ENCODE assay signal across 17 mouse cellular contexts in genomic region chr5:25957050-25957449, GRCm38 (mm10). TPM values are rescaled to one million over a fixed set of nuclear protein-coding genes. Genes with fewer than 3 reads are reported as not detected.
DNase-seq lines count a peak whose midpoint lies in the region; ATAC-seq and TF ChIP-seq lines count a peak whose summit lies in the region.
"Not testable (repeated sequence)": the region's sequence is repeated elsewhere in the genome, so short reads cannot be mapped to it uniquely, and the experiment has no call there.
"Had no signal": no experiment of that assay in that cellular context is flagged by ENCODE, and none has a peak within 500 bp of the region (broad histone marks: within the 10 kb centered on the region; RNA-seq: fewer than 3 reads in every experiment).

No protein-coding gene starts in this region.

- H3K4me1 ChIP-seq in forebrain, embryonic 12.5 days; heart, embryonic 13.5 days; hindbrain, embryonic 14.5 days (replicated peaks; ENCODE audit: control insufficient read depth, insufficient read depth, low read length); kidney, embryonic 16.5 days (ENCODE audit: insufficient read depth, low read length); midbrain, postnatal 0 days (ENCODE audit: insufficient read depth, low read length); olfactory bulb, adult 2 months (ENCODE audit: control insufficient read depth, insufficient read depth, low read length): not testable (repeated sequence)

- not testable (repeated sequence) for TF ChIP-seq POLR2A in olfactory bulb, adult 2 months (IDR thresholded peaks at IDR 0.05; ENCODE audit: insufficient read depth, low read depth, low read length)

- not testable (repeated sequence) for TF ChIP-seq CTCF in midbrain, postnatal 0 days (IDR thresholded peaks at IDR 0.05); olfactory bulb, adult 2 months (IDR thresholded peaks at IDR 0.05; ENCODE audit: insufficient read depth, low read depth, low read length)

- H3K27me3 ChIP-seq in forebrain, embryonic 12.5 days; hindbrain, embryonic 14.5 days (ENCODE audit: control insufficient read depth, insufficient read depth, low read length); kidney, embryonic 16.5 days (ENCODE audit: insufficient read depth, low read length); midbrain, postnatal 0 days (ENCODE audit: insufficient read depth, low read length): not testable (repeated sequence)
- peaks cover 13% of the 10 kb centered on the region for H3K27me3 ChIP-seq in heart, embryonic 13.5 days (replicated peaks)

- WGBS in forebrain, embryonic 12.5 days: 71% methylated on average over 17 of the region's 17 CpGs
- WGBS in heart, embryonic 13.5 days: 45% methylated on average over 17 of the region's 17 CpGs
- 64% methylated on average over 16 of the region's 17 CpGs for WGBS in hindbrain, embryonic 14.5 days
- WGBS in kidney, embryonic 16.5 days: 61% methylated on average over 16 of the region's 17 CpGs
- WGBS in midbrain, postnatal 0 days: 66% methylated on average over 16 of the region's 17 CpGs
- 67% methylated on average over 17 of the region's 17 CpGs for WGBS in olfactory bulb, adult 2 months

- H3K9ac ChIP-seq in forebrain, embryonic 12.5 days; heart, embryonic 13.5 days; hindbrain, embryonic 14.5 days; kidney, embryonic 16.5 days (replicated peaks; ENCODE audit: low read length); midbrain, postnatal 0 days (replicated peaks; ENCODE audit: low read length, poor library complexity, severe bottlenecking): not testable (repeated sequence)

- H3K9me3 ChIP-seq in forebrain, embryonic 12.5 days; heart, embryonic 13.5 days; hindbrain, embryonic 14.5 days (ENCODE audit: control insufficient read depth, low read length); kidney, embryonic 16.5 days (ENCODE audit: low read length); midbrain, postnatal 0 days (ENCODE audit: low read length): not testable (repeated sequence)

- not testable (repeated sequence) for H3K36me3 ChIP-seq in forebrain, embryonic 12.5 days (replicated peaks); heart, embryonic 13.5 days; hindbrain, embryonic 14.5 days (replicated peaks; ENCODE audit: control insufficient read depth, insufficient read depth); kidney, embryonic 16.5 days (ENCODE audit: insufficient read depth, low read length); midbrain, postnatal 0 days (ENCODE audit: insufficient read depth, low read length)

- peak; percentile 61 for ATAC-seq in cerebellum, adult (ENCODE audit: insufficient number of reproducible peaks, low FRiP score, low TSS enrichment)
- not testable (repeated sequence) for ATAC-seq in forebrain, embryonic 12.5 days (ENCODE audit: low FRiP score); heart, embryonic 13.5 days (ENCODE audit: extremely low read depth, insufficient number of reproducible peaks, low FRiP score, low TSS enrichment); hindbrain, embryonic 14.5 days (ENCODE audit: low FRiP score)
- ATAC-seq in kidney, embryonic 16.5 days (ENCODE audit: low FRiP score, low TSS enrichment): 0 out of 2 replicates have a peak, but pooled peaks have one; percentile 35
- ATAC-seq in megakaryocyte-erythroid progenitor cell, adult 5-6 weeks (replicated peaks; ENCODE audit: low FRiP score, low TSS enrichment, poor library complexity, severe bottlenecking): 0 out of 2 replicates have a peak, but pooled peaks have one; percentile 26
- peak; percentile 16; the same call in 1 of the 2 replicates for ATAC-seq in midbrain, postnatal 0 days (ENCODE audit: low FRiP score)

- H3K27ac ChIP-seq in forebrain, embryonic 12.5 days; heart, embryonic 13.5 days (replicated peaks); hindbrain, embryonic 14.5 days; kidney, embryonic 16.5 days (ENCODE audit: low read length); midbrain, postnatal 0 days (ENCODE audit: low read depth, low read length); olfactory bulb, adult 2 months (ENCODE audit: insufficient read depth, low read depth, low read length): not testable (repeated sequence)

- peak overlapping the region; percentile 21 for H3K4me3 ChIP-seq in forebrain, embryonic 12.5 days (replicated peaks)
- peak overlapping the region; percentile 37 for H3K4me3 ChIP-seq in heart, embryonic 13.5 days
- peak overlapping the region; percentile 14; the same call in 1 of the 2 replicates for H3K4me3 ChIP-seq in hindbrain, embryonic 14.5 days (replicated peaks; ENCODE audit: low read length)
- H3K4me3 ChIP-seq in kidney, embryonic 16.5 days (ENCODE audit: low read length): peak overlapping the region; percentile 29; the same call in 1 of the 2 replicates
- H3K4me3 ChIP-seq in midbrain, postnatal 0 days (ENCODE audit: low read depth, low read length): peak overlapping the region; percentile 25; the same call in 1 of the 2 replicates
- H3K4me3 ChIP-seq in olfactory bulb, adult 2 months (ENCODE audit: insufficient read depth, low read depth, low read length): peak overlapping the region; percentile 32

- H3K4me2 ChIP-seq in forebrain, embryonic 12.5 days: peak overlapping the region; percentile 42
- H3K4me2 ChIP-seq in heart, embryonic 13.5 days: peak overlapping the region; percentile 59
- peak overlapping the region; percentile 35 for H3K4me2 ChIP-seq in hindbrain, embryonic 14.5 days (replicated peaks)
- H3K4me2 ChIP-seq in kidney, embryonic 16.5 days (replicated peaks; ENCODE audit: low read depth, low read length): peak overlapping the region; percentile 42
- H3K4me2 ChIP-seq in midbrain, postnatal 0 days (ENCODE audit: low read depth, low read length, poor library complexity, severe bottlenecking): peak overlapping the region; percentile 35

- DNase-seq in hindbrain, embryonic 14.5 days (ENCODE audit: low spot score); midbrain, postnatal 0 days (ENCODE audit: low spot score): not testable (repeated sequence)

RNA-seq across cellular contexts. Expression of gene Gm21671, which starts 2.8 kb away (rescaled TPM):
- 0.08 TPM in 1 of 2 replicates, not detected in the other for polyA plus RNA-seq in forebrain, embryonic 12.5 days (2016; fragmentation: Nextera tagmentation; extraction: Ambion mirVana)
- 0.11 and 0.17 TPM in 2 replicates for polyA plus RNA-seq in heart, embryonic 13.5 days (2015; fragmentation: Nextera tagmentation; extraction: Ambion mirVana)
- polyA plus RNA-seq in hindbrain, embryonic 14.5 days (2014; fragmentation: Nextera tagmentation; extraction: Ambion mirVana): 0.10 and 0.32 TPM in 2 replicates
- not detected in 2 replicates for polyA plus RNA-seq in kidney, embryonic 16.5 days (2015; fragmentation: Nextera tagmentation; extraction: Ambion mirVana)
- not detected in 2 replicates for total RNA-seq in megakaryocyte-erythroid progenitor cell, adult 5-6 weeks (2014; fragmentation: Nextera tagmentation)
- total RNA-seq in megakaryocyte-erythroid progenitor cell, adult 5-6 weeks (2017): not detected in 2 replicates
- total RNA-seq in midbrain, postnatal 0 days (2014; rRNA removed): not detected in 2 replicates
- polyA plus RNA-seq in midbrain, postnatal 0 days (2015; fragmentation: Nextera tagmentation; extraction: Ambion mirVana): 0.13 and 0.14 TPM in 2 replicates
- not detected in 2 replicates for polyA plus RNA-seq in olfactory bulb, adult 2 months (2012; ENCODE audit: insufficient read depth, insufficient read length, low replicate concordance, missing spikeins)
- total RNA-seq: adrenal gland, adult 18-20 months; gastrocnemius, postnatal 10 days; heart, adult 18-20 months; heart, postnatal 36 days; left cerebral cortex, adult 2 months had no signal
- polyA plus RNA-seq: erythroblast, embryonic 14.5 days; frontal cortex, adult 2 months; liver, postnatal 0 days had no signal

RNA-seq across cellular contexts. Expression of gene Gm21663, which starts 14.9 kb away (rescaled TPM):
- not detected in 2 replicates for polyA plus RNA-seq in forebrain, embryonic 12.5 days (2016; fragmentation: Nextera tagmentation; extraction: Ambion mirVana)
- 0.07 and 0.18 TPM in 2 replicates for polyA plus RNA-seq in heart, embryonic 13.5 days (2015; fragmentation: Nextera tagmentation; extraction: Ambion mirVana)
- polyA plus RNA-seq in hindbrain, embryonic 14.5 days (2014; fragmentation: Nextera tagmentation; extraction: Ambion mirVana): 0.18 TPM in 1 of 2 replicates, not detected in the other
- not detected in 2 replicates for polyA plus RNA-seq in kidney, embryonic 16.5 days (2015; fragmentation: Nextera tagmentation; extraction: Ambion mirVana)
- not detected in 2 replicates for total RNA-seq in megakaryocyte-erythroid progenitor cell, adult 5-6 weeks (2014; fragmentation: Nextera tagmentation)
- total RNA-seq in megakaryocyte-erythroid progenitor cell, adult 5-6 weeks (2017): not detected in 2 replicates
- total RNA-seq in midbrain, postnatal 0 days (2014; rRNA removed): not detected in 2 replicates
- not detected in 2 replicates for polyA plus RNA-seq in midbrain, postnatal 0 days (2015; fragmentation: Nextera tagmentation; extraction: Ambion mirVana)
- polyA plus RNA-seq in olfactory bulb, adult 2 months (2012; ENCODE audit: insufficient read depth, insufficient read length, low replicate concordance, missing spikeins): not detected in 2 replicates
- total RNA-seq: adrenal gland, adult 18-20 months; gastrocnemius, postnatal 10 days; heart, adult 18-20 months; heart, postnatal 36 days; left cerebral cortex, adult 2 months had no signal
- polyA plus RNA-seq: erythroblast, embryonic 14.5 days; frontal cortex, adult 2 months; limb, embryonic 14.5 days; liver, postnatal 0 days had no signal

RNA-seq across cellular contexts. Expression of gene Gm21680, which starts 15.4 kb away (rescaled TPM):
- 0.06 TPM in 1 of 2 replicates, not detected in the other for polyA plus RNA-seq in forebrain, embryonic 12.5 days (2016; fragmentation: Nextera tagmentation; extraction: Ambion mirVana)
- 0.05 and 0.19 TPM in 2 replicates for polyA plus RNA-seq in heart, embryonic 13.5 days (2015; fragmentation: Nextera tagmentation; extraction: Ambion mirVana)
- polyA plus RNA-seq in hindbrain, embryonic 14.5 days (2014; fragmentation: Nextera tagmentation; extraction: Ambion mirVana): 0.22 and 0.31 TPM in 2 replicates
- polyA plus RNA-seq in kidney, embryonic 16.5 days (2015; fragmentation: Nextera tagmentation; extraction: Ambion mirVana): 0.05 TPM in 1 of 2 replicates, not detected in the other
- total RNA-seq in megakaryocyte-erythroid progenitor cell, adult 5-6 weeks (2014; fragmentation: Nextera tagmentation): not detected in 2 replicates
- not detected in 2 replicates for total RNA-seq in megakaryocyte-erythroid progenitor cell, adult 5-6 weeks (2017)
- total RNA-seq in midbrain, postnatal 0 days (2014; rRNA removed): not detected in 2 replicates
- polyA plus RNA-seq in midbrain, postnatal 0 days (2015; fragmentation: Nextera tagmentation; extraction: Ambion mirVana): 0.10 and 0.22 TPM in 2 replicates
- not detected in 2 replicates for polyA plus RNA-seq in olfactory bulb, adult 2 months (2012; ENCODE audit: insufficient read depth, insufficient read length, low replicate concordance, missing spikeins)
- total RNA-seq: adrenal gland, adult 18-20 months; gastrocnemius, postnatal 10 days; heart, adult 18-20 months; heart, postnatal 36 days; left cerebral cortex, adult 2 months had no signal
- polyA plus RNA-seq: erythroblast, embryonic 14.5 days; frontal cortex, adult 2 months; liver, postnatal 0 days had no signal

RNA-seq across cellular contexts. Expression of gene Gm21698, which starts 31.4 kb away (rescaled TPM):
- polyA plus RNA-seq in forebrain, embryonic 12.5 days (2016; fragmentation: Nextera tagmentation; extraction: Ambion mirVana): not detected in 2 replicates
- 0.05 TPM in 1 of 2 replicates, not detected in the other for polyA plus RNA-seq in heart, embryonic 13.5 days (2015; fragmentation: Nextera tagmentation; extraction: Ambion mirVana)
- 0.41 TPM in 1 of 2 replicates, not detected in the other for polyA plus RNA-seq in hindbrain, embryonic 14.5 days (2014; fragmentation: Nextera tagmentation; extraction: Ambion mirVana)
- not detected in 2 replicates for polyA plus RNA-seq in kidney, embryonic 16.5 days (2015; fragmentation: Nextera tagmentation; extraction: Ambion mirVana)
- total RNA-seq in megakaryocyte-erythroid progenitor cell, adult 5-6 weeks (2014; fragmentation: Nextera tagmentation): not detected in 2 replicates
- total RNA-seq in megakaryocyte-erythroid progenitor cell, adult 5-6 weeks (2017): not detected in 2 replicates
- not detected in 2 replicates for total RNA-seq in midbrain, postnatal 0 days (2014; rRNA removed)
- 0.31 TPM in 1 of 2 replicates, not detected in the other for polyA plus RNA-seq in midbrain, postnatal 0 days (2015; fragmentation: Nextera tagmentation; extraction: Ambion mirVana)
- polyA plus RNA-seq in olfactory bulb, adult 2 months (2012; ENCODE audit: insufficient read depth, insufficient read length, low replicate concordance, missing spikeins): not detected in 2 replicates
- total RNA-seq: adrenal gland, adult 18-20 months; gastrocnemius, postnatal 10 days; heart, adult 18-20 months; left cerebral cortex, adult 2 months had no signal
- polyA plus RNA-seq: erythroblast, embryonic 14.5 days; frontal cortex, adult 2 months; liver, postnatal 0 days had no signal

RNA-seq across cellular contexts. Expression of gene Gm1979, which starts 47.5 kb away (rescaled TPM):
- polyA plus RNA-seq in forebrain, embryonic 12.5 days (2016; fragmentation: Nextera tagmentation; extraction: Ambion mirVana): not detected in 2 replicates
- polyA plus RNA-seq in heart, embryonic 13.5 days (2015; fragmentation: Nextera tagmentation; extraction: Ambion mirVana): 0.24 TPM in 1 of 2 replicates, not detected in the other
- 0.29 and 0.37 TPM in 2 replicates for polyA plus RNA-seq in hindbrain, embryonic 14.5 days (2014; fragmentation: Nextera tagmentation; extraction: Ambion mirVana)
- not detected in 2 replicates for polyA plus RNA-seq in kidney, embryonic 16.5 days (2015; fragmentation: Nextera tagmentation; extraction: Ambion mirVana)
- total RNA-seq in megakaryocyte-erythroid progenitor cell, adult 5-6 weeks (2014; fragmentation: Nextera tagmentation): not detected in 2 replicates
- not detected in 2 replicates for total RNA-seq in megakaryocyte-erythroid progenitor cell, adult 5-6 weeks (2017)
- not detected in 2 replicates for total RNA-seq in midbrain, postnatal 0 days (2014; rRNA removed)
- 0.26 and 0.37 TPM in 2 replicates for polyA plus RNA-seq in midbrain, postnatal 0 days (2015; fragmentation: Nextera tagmentation; extraction: Ambion mirVana)
- not detected in 2 replicates for polyA plus RNA-seq in olfactory bulb, adult 2 months (2012; ENCODE audit: insufficient read depth, insufficient read length, low replicate concordance, missing spikeins)
- total RNA-seq: adrenal gland, adult 18-20 months; gastrocnemius, postnatal 10 days; heart, postnatal 36 days; left cerebral cortex, adult 2 months had no signal
- polyA plus RNA-seq: erythroblast, embryonic 14.5 days; frontal cortex, adult 2 months; liver, postnatal 0 days had no signal
